Mouse (Mus musculus) brain, embryonic 18.5 days (tissue): ENCODE measurements around the gene Smarcad1.

Source experiments
- DNase-seq: peaks from one replicate; pipeline ENCODE4 v3.0.0-alpha.2; 2012; ENCODE audit warnings: low read depth, low spot score

Gene Smarcad1

GRCm38 (mm10) chr6:65079139-65079538, 36.8 kb downstream of the Smarcad1 start:
- no peak for DNase-seq

- DNase-seq, result no peak
Measured at GRCm38 (mm10) chr6:65114902-65115301, 72.5 kb downstream of the Smarcad1 start.

- no peak for DNase-seq
Measured at GRCm38 (mm10) chr6:65117540-65117939, 75.2 kb downstream of the Smarcad1 start.

- peak; percentile 30 for DNase-seq
Measured at GRCm38 (mm10) chr6:65126074-65126726, 83.8 kb downstream of the Smarcad1 start.

GRCm38 (mm10) chr6:65132376-65132775, 90.0 kb downstream of the Smarcad1 start:
- DNase-seq, result no peak

GRCm38 (mm10) chr6:65137802-65138201, 95.4 kb downstream of the Smarcad1 start:
- no peak for DNase-seq

GRCm38 (mm10) chr6:65138243-65138642, 95.9 kb downstream of the Smarcad1 start:
- DNase-seq, result no peak

- no peak for DNase-seq
Measured at GRCm38 (mm10) chr6:65140082-65140749, 97.8 kb downstream of the Smarcad1 start.

GRCm38 (mm10) chr6:65140750-65141243, 98.4 kb downstream of the Smarcad1 start:
- no peak for DNase-seq

- no peak for DNase-seq
Measured at GRCm38 (mm10) chr6:65142316-65142715, 99.9 kb downstream of the Smarcad1 start.

- DNase-seq, result no peak
Measured at GRCm38 (mm10) chr6:65144621-65145205, 102.3 kb downstream of the Smarcad1 start, which contains the start of gene Hpgds. TSS of gene Hpgds (minus strand) at chr6:65144908.

- DNase-seq, result no peak
Measured at GRCm38 (mm10) chr6:65146363-65146762, 104.0 kb downstream of the Smarcad1 start.

GRCm38 (mm10) chr6:65150703-65151102, 108.3 kb downstream of the Smarcad1 start:
- no peak for DNase-seq

GRCm38 (mm10) chr6:65153570-65153969, 111.2 kb downstream of the Smarcad1 start:
- DNase-seq, result no peak

GRCm38 (mm10) chr6:65157042-65157441, 114.7 kb downstream of the Smarcad1 start:
- no peak for DNase-seq

GRCm38 (mm10) chr6:65159381-65159942, 117.1 kb downstream of the Smarcad1 start:
- no peak for DNase-seq

GRCm38 (mm10) chr6:65164137-65164536, 121.8 kb downstream of the Smarcad1 start:
- no peak for DNase-seq

- no peak for DNase-seq
Measured at GRCm38 (mm10) chr6:65164977-65165376, 122.6 kb downstream of the Smarcad1 start.
